Mouse (Mus musculus): ENCODE results near the gene Carmil2.

- TF ChIP-seq EP300 (IDR thresholded peaks at IDR 0.05; ENCODE audit: insufficient read depth, low read depth, low read length) (no peak), CTCF (IDR thresholded peaks at IDR 0.05) (no peak), POLR2A (IDR thresholded peaks at IDR 0.05; ENCODE audit: insufficient read depth, low read depth, low read length) (no peak)
Observed at GRCm38 (mm10) chr8:105689983-105690360, 3.9 kb downstream of the Carmil2 start.

Measured in heart, adult 2 months (tissue).